Mouse (Mus musculus) neural tube, embryonic 13.5 days (tissue): ENCODE results near the gene Dffb. TPM values are rescaled to one million over a fixed set of nuclear protein-coding genes. Genes with fewer than 3 reads are reported as not detected.
A peak's percentile ranks its signal among the peaks of the same experiment; 100 is the strongest.

Experiments
- ATAC-seq: fragments of 200-750 bp; cut with Nextera tagmentation; 2 replicates; pipeline ENCODE4 v1.8.0; 2017; ENCODE audit warnings: low read depth, mild to moderate bottlenecking, moderate TSS enrichment, moderate library complexity
- H3K27ac ChIP-seq: fragments of 300-500 bp; sonication (generic); replicated peaks from 2 replicates; pipeline ENCODE4 v1.5.1; 2015; ENCODE audit warnings: moderate library complexity, mild to moderate bottlenecking, inconsistent platforms
- H3K27me3 ChIP-seq: fragments of 300-500 bp; sonication (generic); 2 replicates; pipeline ENCODE4 v1.6.1; 2015; ENCODE audit warnings: mild to moderate bottlenecking, inconsistent platforms
- H3K36me3 ChIP-seq: fragments of 300-500 bp; sonication (generic); 2 replicates; pipeline ENCODE4 v1.6.1; 2015; ENCODE audit warnings: mild to moderate bottlenecking, inconsistent platforms
- H3K4me1 ChIP-seq: fragments of 300-500 bp; sonication (generic); replicated peaks from 2 replicates; pipeline ENCODE4 v1.6.1; 2015; ENCODE audit warnings: inconsistent platforms
- H3K4me2 ChIP-seq: fragments of 300-500 bp; sonication (generic); 2 replicates; pipeline ENCODE4 v1.6.1; 2015; ENCODE audit warnings: inconsistent platforms, mild to moderate bottlenecking, moderate library complexity
- H3K4me3 ChIP-seq: fragments of 300-500 bp; sonication (generic); 2 replicates; pipeline ENCODE4 v1.5.1; 2015; ENCODE audit warnings: mild to moderate bottlenecking, inconsistent platforms
- H3K9ac ChIP-seq: fragments of 300-500 bp; sonication (generic); 2 replicates; pipeline ENCODE4 v1.6.1; 2015; ENCODE audit warnings: moderate library complexity, mild to moderate bottlenecking, inconsistent platforms
- H3K9me3 ChIP-seq: fragments of 300-500 bp; sonication (generic); 2 replicates; pipeline ENCODE4 v1.6.1; 2016; ENCODE audit warnings: inconsistent platforms
- WGBS: fragments of 180-500 bp; shearing (Covaris S2); methylation state at CpG from one replicate; pipeline ENCODE4 v1.1.7; 2015; 5-methylcytosine and 5-hydroxymethylcytosine counted together
- polyA plus RNA-seq: library from polyadenylated mRNA; unstranded; fragments of >200 nt; fragmentation: Nextera tagmentation; extraction: Ambion mirVana; gene quantifications from 2 replicates; pipeline ENCODE4 v1.2.1, GENCODE M21; 2015

The Dffb gene
- polyA plus RNA-seq, result 10.9 and 12.8 TPM in 2 replicates

DNA sequence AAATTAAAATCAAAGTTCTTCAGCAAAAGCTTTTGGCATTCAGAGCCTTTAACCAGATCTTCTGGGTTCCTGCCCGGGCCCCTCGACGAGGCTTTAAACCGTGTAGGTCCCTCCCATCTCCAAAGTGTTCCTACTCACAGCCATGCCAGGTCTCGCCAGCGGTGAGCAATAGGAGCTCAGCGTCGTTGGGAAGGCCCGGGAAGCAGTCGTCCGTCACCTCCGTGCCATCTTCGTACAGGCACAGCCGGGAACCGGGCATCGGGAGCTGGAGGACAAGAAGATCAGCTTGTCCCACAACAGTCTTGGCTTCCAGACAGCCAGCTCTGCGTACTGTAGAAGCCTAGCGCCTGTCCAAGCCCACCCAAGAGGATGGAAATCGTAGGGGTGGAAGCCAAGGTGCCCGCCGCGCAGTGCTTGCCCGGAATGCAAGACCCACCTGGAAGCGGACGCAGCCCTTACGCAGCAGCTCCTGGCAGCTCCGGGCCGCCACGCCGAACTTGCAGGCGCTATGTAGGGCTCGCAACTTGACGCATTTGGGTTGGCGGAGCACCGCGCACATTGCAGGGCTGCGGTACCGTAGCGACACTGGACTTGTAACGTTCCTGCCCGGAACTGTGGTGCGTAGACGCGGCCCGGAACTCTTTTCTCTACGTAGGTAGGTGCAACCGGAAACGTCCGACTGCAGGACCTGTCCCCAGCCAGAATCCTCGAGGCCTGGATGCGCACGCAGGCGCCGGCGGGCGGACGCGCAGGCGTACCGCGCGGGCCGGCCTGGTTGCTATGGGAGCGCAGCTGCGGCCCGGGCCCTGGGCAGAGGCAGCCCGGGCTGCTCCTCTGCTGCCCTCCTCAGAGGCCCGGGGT is at the start of gene Dffb, which contains the start of gene Cep104:
Gene Dffb, minus strand, starts transcription at position 696 of the 861 bp plus-strand sequence.
Gene Cep104, plus strand, starts transcription at position 764 of the 861 bp plus-strand sequence.
- peaks cover 35% of the 10 kb centered on the region for H3K36me3 ChIP-seq
- ATAC-seq, result peak; percentile 98
- WGBS, result 2% methylated on average over 68 of the region's 68 CpGs
- peak within 1 kb of the TSS; percentile 93 for H3K9ac ChIP-seq
- peak within 1 kb of the TSS; percentile 95 for H3K4me3 ChIP-seq
- peak within 1 kb of the TSS; percentile 97 for H3K4me2 ChIP-seq
- peak within 1 kb of the TSS; percentile 82 for H3K27ac ChIP-seq
- H3K27me3 ChIP-seq, result no peaks in the 10 kb centered on the region
- peaks cover 45% of the 10 kb centered on the region for H3K4me1 ChIP-seq
- H3K9me3 ChIP-seq, result no peaks in the 10 kb centered on the region

- H3K27ac ChIP-seq, result no peak overlapping the region
- H3K4me2 ChIP-seq, result no peak overlapping the region
- peaks cover 41% of the 10 kb centered on the region for H3K27me3 ChIP-seq
- H3K36me3 ChIP-seq, result peaks cover 34% of the 10 kb centered on the region
- no peak for ATAC-seq
- no peaks in the 10 kb centered on the region for H3K9me3 ChIP-seq
- H3K4me1 ChIP-seq, result peaks cover 28% of the 10 kb centered on the region
- 0 out of 2 replicates have a peak overlapping the region, but pooled peaks have one; percentile 12 for H3K9ac ChIP-seq
- no peak overlapping the region for H3K4me3 ChIP-seq
- 28% methylated on average over 8 of the region's 8 CpGs for WGBS
Measured at GRCm38 (mm10) chr4:154023754-154024601, 49.1 kb upstream of the Dffb start.

- Histone ChIP-seq H3K9ac (no peak overlapping the region), H3K36me3 (peaks cover 45% of the 10 kb centered on the region), H3K27me3 (peaks cover 38% of the 10 kb centered on the region), H3K4me3 (no peak overlapping the region), H3K9me3 (no peaks in the 10 kb centered on the region), H3K4me1 (peaks cover 28% of the 10 kb centered on the region), H3K4me2 (no peak overlapping the region), H3K27ac (no peak overlapping the region)
- WGBS, result 35% methylated on average over 4 of the region's 4 CpGs
- no peak for ATAC-seq
Measured at GRCm38 (mm10) chr4:154022844-154023243, 47.9 kb upstream of the Dffb start.

DNA sequence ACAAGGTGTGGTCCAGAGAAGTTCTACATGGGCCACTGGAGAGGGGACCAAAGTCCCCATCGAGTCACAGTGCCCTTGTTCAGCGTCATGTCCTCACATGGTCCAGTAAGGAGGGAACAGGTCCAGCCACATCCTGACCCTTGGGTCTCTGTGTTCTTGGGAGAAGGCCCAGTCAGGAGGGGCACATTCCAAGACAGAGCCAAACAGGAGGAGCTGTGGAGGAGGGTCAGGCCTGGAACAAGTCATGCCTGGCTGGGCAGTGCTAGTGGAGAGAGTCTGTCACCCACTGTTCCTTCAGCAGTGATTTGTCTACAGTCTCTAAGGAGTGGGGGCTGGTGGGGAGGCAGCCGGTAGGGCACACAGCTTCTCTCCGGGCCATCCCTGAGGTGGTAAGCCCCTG is 47.5 kb upstream of the Dffb start:
- Histone ChIP-seq H3K9me3 (no peaks in the 10 kb centered on the region), H3K27ac (no peak overlapping the region), H3K9ac (no peak overlapping the region), H3K4me1 (peaks cover 28% of the 10 kb centered on the region), H3K27me3 (peaks cover 34% of the 10 kb centered on the region), H3K4me2 (no peak overlapping the region), H3K4me3 (no peak overlapping the region), H3K36me3 (peaks cover 49% of the 10 kb centered on the region)
- 75% methylated on average over 4 of the region's 4 CpGs for WGBS
- no peak for ATAC-seq

DNA sequence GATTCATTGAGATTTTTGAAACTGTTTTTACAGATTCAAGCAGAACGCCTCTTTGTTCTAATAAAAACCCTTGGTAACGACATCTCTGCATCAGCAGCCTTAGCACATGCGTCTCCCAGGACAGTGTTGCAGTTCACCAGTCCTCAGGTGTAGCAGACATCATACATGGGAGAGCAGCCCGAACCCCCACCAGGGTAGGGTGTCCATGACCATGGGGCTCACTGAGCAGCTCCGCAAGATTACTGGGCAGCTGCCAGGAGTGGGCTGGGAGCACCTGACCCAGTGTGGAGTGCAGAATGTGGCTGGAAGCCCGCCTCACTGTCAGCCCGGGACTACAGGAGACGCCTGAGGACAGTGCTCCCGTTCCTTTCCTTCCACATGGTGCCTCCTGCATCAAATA is 46.5 kb upstream of the Dffb start:
- Histone ChIP-seq H3K4me3 (no peak overlapping the region), H3K9me3 (no peaks in the 10 kb centered on the region), H3K36me3 (peaks cover 58% of the 10 kb centered on the region), H3K27me3 (peaks cover 24% of the 10 kb centered on the region), H3K4me2 (no peak overlapping the region), H3K27ac (no peak overlapping the region), H3K4me1 (peaks cover 25% of the 10 kb centered on the region), H3K9ac (no peak overlapping the region)
- 94% methylated on average over 9 of the region's 9 CpGs for WGBS
- no peak for ATAC-seq

GRCm38 (mm10) chr4:154019571-154019970 is 44.6 kb upstream of the Dffb start:
- peaks cover 14% of the 10 kb centered on the region; the same call in 1 of the 2 replicates for H3K4me1 ChIP-seq
- H3K9me3 ChIP-seq, result no peaks in the 10 kb centered on the region
- no peak for ATAC-seq
- H3K27me3 ChIP-seq, result peaks cover 6% of the 10 kb centered on the region
- H3K27ac ChIP-seq, result no peak overlapping the region
- no peak overlapping the region for H3K4me3 ChIP-seq
- WGBS, result 80% methylated on average over 7 of the region's 7 CpGs
- H3K4me2 ChIP-seq, result no peak overlapping the region
- H3K9ac ChIP-seq, result no peak overlapping the region
- H3K36me3 ChIP-seq, result peaks cover 77% of the 10 kb centered on the region

DNA sequence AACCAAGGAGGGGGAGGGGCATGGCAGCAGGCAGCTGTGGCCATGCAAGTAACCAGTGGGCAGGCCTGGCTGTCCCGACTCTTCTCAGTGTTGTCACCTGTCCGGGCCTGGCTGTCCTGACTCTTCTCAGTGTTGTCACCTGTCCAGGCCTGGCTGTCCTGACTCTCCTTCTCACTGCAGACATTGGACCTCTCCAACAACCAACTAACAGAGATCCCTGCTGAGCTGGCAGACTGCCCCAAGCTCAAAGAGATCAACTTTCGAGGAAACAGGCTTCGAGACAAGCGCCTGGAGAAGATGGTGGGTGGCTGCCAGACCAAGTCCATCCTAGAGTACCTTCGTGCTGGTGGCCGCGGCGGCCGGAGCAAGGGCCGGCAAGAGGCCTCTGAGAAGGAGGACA is 40.5 kb upstream of the Dffb start:
- 86% methylated on average over 11 of the region's 11 CpGs for WGBS
- peaks cover 63% of the 10 kb centered on the region for H3K36me3 ChIP-seq

GRCm38 (mm10) chr4:154012132-154012882 is 37.4 kb upstream of the Dffb start:
- H3K9ac ChIP-seq, result peak overlapping the region; percentile 97
- peak overlapping the region; percentile 100 for H3K4me3 ChIP-seq
- H3K9me3 ChIP-seq, result no peaks in the 10 kb centered on the region
- no peaks in the 10 kb centered on the region for H3K27me3 ChIP-seq
- ATAC-seq, result peak; percentile 3
- H3K4me2 ChIP-seq, result peak overlapping the region; percentile 100
- H3K27ac ChIP-seq, result peak overlapping the region; percentile 77
- H3K4me1 ChIP-seq, result peaks cover 35% of the 10 kb centered on the region
- WGBS, result 3% methylated on average over 55 of the region's 55 CpGs
- H3K36me3 ChIP-seq, result peaks cover 36% of the 10 kb centered on the region

More for the DNA sequence above, 40.5 kb upstream of the Dffb start:
- Histone ChIP-seq H3K4me3 (no peak overlapping the region), H3K27me3 (no peaks in the 10 kb centered on the region), H3K9ac (no peak overlapping the region), H3K4me1 (peaks cover 35% of the 10 kb centered on the region), H3K27ac (no peak overlapping the region), H3K9me3 (no peaks in the 10 kb centered on the region), H3K4me2 (no peak overlapping the region)
- no peak for ATAC-seq

GRCm38 (mm10) chr4:154011646-154012089 is 36.7 kb upstream of the Dffb start, which contains the start of gene Lrrc47:
Lrrc47 (plus strand) TSS chr4:154011731.
- Histone ChIP-seq H3K4me2 (peak within 1 kb of the TSS; percentile 100), H3K9me3 (no peaks in the 10 kb centered on the region), H3K4me1 (peaks cover 35% of the 10 kb centered on the region), H3K27ac (peak within 1 kb of the TSS; percentile 77), H3K36me3 (peaks cover 36% of the 10 kb centered on the region), H3K4me3 (peak within 1 kb of the TSS; percentile 100), H3K27me3 (no peaks in the 10 kb centered on the region), H3K9ac (peak within 1 kb of the TSS; percentile 97)
- peak; percentile 95 for ATAC-seq
- WGBS, result 0% methylated on average over 30 of the region's 59 CpGs

GRCm38 (mm10) chr4:154010907-154011645 is 36.1 kb upstream of the Dffb start:
- ATAC-seq, result peak; percentile 48; the same call in 1 of the 2 replicates
- Histone ChIP-seq H3K4me3 (peak overlapping the region; percentile 100), H3K27me3 (no peaks in the 10 kb centered on the region), H3K4me1 (peaks cover 35% of the 10 kb centered on the region), H3K4me2 (peak overlapping the region; percentile 100), H3K9me3 (no peaks in the 10 kb centered on the region), H3K36me3 (peaks cover 36% of the 10 kb centered on the region), H3K27ac (peak overlapping the region; percentile 65; the same call in 1 of the 2 replicates), H3K9ac (peak overlapping the region; percentile 97)
- 29% methylated on average over 13 of the region's 13 CpGs for whole genome bisulfite sequencing

DNA sequence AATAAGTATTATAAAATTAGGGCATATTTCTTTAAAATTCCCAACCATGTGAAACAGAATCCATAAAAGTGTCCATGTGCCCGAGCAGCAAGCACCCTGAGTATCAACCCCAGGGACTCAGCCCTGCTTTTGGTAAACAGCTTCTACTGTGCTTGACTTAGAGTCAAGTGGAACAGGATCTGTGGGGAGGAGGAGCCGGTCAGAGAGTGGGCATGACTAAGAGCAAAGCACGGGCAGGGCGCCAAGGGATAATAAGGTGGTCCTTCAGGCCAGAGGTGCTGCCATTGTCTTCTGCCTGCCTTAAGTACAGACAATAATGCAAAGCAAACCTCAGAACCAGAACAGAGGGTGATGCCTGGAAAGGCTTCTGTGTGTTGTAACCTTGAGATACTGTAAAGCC is 32.8 kb upstream of the Dffb start:
- Histone ChIP-seq H3K4me3 (no peak overlapping the region), H3K4me1 (peaks cover 12% of the 10 kb centered on the region), H3K9me3 (no peaks in the 10 kb centered on the region), H3K27ac (no peak overlapping the region), H3K4me2 (no peak overlapping the region), H3K9ac (no peak overlapping the region), H3K27me3 (no peaks in the 10 kb centered on the region), H3K36me3 (peaks cover 49% of the 10 kb centered on the region)
- ATAC-seq, result no peak
- WGBS, result 85% methylated on average over 4 of the region's 4 CpGs
